Mouse (Mus musculus) embryonic stem cell, embryonic (primary cell): Measurements from ENCODE around the gene Grk3.

Experiments used
- CTCF ChIA-PET, 4 experiments: fragments of 300-600 bp in 2 of 4; fragments of 350-600 bp in 2 of 4; sonication (Branson Sonifier 250); formaldehyde crosslinking; loops; one replicate each; lab custom pipeline; 2022; ENCODE audit warnings: inconsistent platforms in 2 of 4; lab: Charles Lee
- POLR2A ChIA-PET, 4 experiments: fragments of 300-600 bp in 2 of 4; fragments of 350-600 bp in 2 of 4; sonication (Branson Sonifier 250); formaldehyde crosslinking; loops; one replicate each; lab custom pipeline; 2022; ENCODE audit warnings: antibody characterized with exemption in 4 of 4, inconsistent platforms in 1 of 4; lab: Charles Lee

Grk3 gene

DNA sequence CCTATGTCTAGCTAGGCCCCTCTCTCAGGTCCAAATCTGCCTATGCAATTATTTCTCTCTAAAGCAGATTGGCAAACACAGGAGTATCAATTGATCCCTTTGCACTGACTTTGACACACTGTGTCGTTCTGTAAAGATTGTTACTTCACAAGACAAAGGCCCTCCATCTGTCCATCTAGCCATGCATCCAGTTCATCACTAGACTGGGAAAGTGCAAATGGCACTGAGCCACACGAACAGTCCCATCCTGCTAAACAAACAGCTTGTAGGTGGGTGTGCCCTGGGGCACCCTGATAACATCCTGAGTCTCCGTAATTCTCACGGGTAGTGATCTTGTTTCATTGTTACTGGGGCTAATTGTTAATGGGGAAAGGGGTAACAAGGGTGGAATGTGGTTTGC is 52.1 kb downstream of the Grk3 start:
- CTCF ChIA-PET, result no interaction called here
- POLR2A ChIA-PET, result no interaction called here

DNA sequence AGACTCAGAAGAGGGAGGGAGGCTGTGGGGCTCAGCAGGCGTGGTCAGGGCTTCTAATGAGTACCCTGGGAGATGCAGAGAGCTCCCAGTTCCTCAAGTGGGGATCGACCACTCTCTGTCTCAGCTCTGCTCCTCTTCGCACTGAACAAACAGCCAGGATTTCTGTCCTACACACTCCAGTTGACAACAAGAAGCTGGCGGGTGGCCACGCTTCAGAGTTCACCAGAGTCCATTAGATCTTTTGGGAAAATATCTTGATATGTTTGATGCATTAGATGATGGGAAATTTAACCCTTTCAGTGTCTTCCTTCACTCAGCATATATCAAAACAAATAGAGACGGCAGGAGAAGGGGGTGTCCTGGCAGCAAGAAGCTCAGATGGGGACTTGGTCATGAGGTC is 53.4 kb downstream of the Grk3 start:
- ChIA-PET POLR2A (no interaction called here), CTCF (interaction anchor here in 1 of 4 experiments (0.5 to 2.3 kb wide), 3 partner anchors 9 to 117 kb away, joined by 3 to 9 read pairs (median 3); no protein-coding TSS in a partner anchor)

DNA sequence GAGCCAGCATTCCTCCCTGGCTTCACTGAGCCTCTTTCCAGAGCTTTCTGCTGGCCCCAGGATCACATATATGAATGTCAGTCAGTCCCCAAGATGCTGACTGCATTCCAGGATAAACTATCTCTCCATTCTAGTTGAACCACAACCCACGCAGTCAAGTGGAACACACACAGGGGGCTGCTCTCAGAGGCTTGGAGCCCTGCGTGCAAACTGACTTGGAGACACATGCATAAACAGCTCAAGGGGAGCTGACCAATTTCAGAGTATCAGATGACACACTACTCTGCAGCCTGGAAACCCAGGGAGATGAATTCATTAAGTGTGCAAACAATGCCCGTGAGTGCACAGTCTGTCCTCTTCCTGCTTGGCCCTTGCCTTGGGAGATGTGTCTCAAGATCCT is 54.7 kb downstream of the Grk3 start:
- ChIA-PET POLR2A (interaction anchor here in 1 of 4 experiments (0.6 kb wide), 1 partner anchor 517 kb away, joined by 4 read pairs; no protein-coding TSS in a partner anchor), CTCF (interaction anchor here in 1 of 4 experiments (2.3 kb wide), 1 partner anchor 118 kb away, joined by 9 read pairs; no protein-coding TSS in a partner anchor)

DNA sequence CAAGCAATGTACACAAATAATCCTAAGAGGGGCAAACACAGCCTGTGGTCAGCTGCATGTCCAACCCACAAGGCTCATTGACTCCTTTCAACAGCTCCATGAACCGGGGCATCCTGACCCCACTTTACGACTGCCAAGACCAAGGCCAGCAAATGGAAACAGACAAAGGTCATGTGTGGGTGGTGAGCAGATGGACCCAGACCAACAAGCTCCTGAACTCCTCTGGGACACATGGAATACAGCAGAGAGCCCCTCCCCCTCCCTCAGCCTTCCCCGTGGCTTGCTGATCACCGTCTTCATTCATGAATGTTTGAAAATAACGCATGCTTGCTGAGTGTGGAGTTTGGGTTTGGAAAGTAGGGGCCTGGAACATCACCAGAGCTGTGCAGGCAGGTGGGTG is 57.3 kb downstream of the Grk3 start:
- POLR2A ChIA-PET, result interaction anchor here in 1 of 4 experiments (0.9 kb wide), 1 partner anchor 15 kb away, joined by 3 read pairs; no protein-coding TSS in a partner anchor
- CTCF ChIA-PET, result no interaction called here

DNA sequence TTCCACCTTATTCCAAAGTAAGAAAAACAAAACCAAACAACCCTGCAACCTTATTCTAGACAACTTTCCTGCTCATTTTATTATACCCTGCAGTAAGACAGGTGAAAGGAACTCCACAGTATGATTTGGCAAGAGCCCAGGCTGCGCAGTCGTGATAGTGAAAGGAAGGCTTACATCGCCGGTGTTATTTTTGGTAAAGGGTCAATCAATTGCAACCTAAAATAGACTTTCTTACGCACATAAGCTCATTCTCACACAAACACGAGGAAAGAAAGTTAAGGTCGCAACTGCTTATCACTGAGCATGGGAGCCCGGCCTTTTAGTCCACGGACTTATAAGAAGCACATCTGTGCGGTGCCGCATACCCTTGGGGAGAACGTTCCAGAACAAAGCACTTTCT is 58.8 kb downstream of the Grk3 start:
- ChIA-PET POLR2A (no interaction called here), CTCF (no interaction called here)

DNA sequence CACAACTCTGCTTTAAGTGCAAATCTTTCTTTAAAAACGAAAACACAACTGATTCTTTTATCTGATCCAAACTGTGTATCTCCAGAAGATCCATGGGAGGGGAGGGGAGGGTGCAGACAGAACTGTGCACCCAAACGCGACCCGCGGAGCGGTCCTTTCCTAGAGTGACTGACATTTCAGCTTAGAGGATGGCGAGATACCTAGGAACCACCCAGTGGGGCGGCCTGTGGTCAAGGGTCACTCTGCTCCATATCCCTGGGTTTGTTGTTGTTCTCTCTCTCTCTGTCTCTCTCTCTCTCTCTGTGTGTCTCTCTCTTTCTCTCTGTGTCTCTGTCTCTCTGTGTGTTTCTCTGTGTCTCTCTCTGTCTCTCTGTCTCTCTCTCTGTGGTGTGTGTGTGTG is 59.2 kb downstream of the Grk3 start:
- POLR2A ChIA-PET, result no interaction called here
- CTCF ChIA-PET, result no interaction called here

DNA sequence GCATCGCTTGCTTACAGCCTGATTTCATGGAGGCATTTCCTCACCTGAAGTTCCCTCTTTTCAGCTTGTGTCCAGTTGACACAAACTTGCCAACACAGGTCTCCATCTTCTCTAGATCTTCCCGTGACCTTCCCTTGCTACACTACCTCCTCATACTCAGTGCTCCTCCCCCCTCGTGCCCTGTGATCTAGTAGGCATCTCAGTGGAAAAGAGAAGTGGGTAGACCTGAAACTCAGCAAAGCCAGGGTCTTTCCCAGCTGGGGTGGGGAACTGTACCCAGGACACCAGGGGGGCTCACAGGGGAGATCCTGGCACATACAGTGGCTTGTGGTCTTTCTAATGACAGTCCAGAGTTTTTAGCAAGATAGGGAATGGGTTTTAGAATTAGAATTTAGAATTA is 64.7 kb downstream of the Grk3 start:
- POLR2A ChIA-PET, result interaction anchor here in 1 of 4 experiments (0.6 kb wide), 1 partner anchor 172 kb away, joined by 3 read pairs; no protein-coding TSS in a partner anchor
- CTCF ChIA-PET, result interaction anchor here in 1 of 4 experiments (1.0 kb wide), 1 partner anchor 128 kb away, joined by 8 read pairs; no protein-coding TSS in a partner anchor

DNA sequence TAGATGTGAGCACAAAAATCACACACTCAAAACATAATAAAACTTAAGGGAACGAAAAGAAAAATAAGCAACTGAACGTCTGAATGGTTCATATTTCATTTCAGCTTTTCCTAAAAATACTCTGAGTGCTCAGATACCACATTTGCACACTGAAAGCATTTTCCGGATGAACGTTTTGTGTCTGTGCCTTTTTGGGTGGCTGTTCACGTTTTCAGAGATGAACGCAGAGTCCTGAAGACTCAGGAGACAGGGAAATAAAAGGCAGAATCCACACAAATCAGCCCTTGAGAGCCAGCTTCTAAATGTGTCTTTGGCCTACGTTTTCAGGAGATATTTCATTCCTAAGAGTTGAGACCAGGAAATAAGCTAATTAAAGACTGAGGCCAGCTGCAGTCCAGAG is 69.7 kb downstream of the Grk3 start:
- CTCF ChIA-PET, result no interaction called here
- POLR2A ChIA-PET, result no interaction called here

DNA sequence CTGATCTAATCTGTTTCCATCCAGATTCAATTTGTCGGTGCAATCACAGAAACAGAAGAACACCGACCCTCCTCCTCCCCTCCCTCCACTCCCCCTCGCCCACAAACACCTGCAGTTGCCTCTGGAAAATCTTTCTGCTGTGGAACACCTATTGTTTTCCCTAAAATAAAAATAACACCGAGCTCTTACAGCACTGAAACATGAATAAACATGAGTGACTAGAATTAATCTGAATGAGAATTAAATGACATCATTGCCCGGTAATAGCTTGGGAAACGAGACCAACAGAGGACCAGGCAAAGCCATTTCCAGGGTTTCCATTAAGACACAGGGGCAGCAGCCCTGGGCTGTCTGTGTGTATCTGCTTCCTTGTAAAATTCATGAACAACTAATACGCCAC is 73.3 kb downstream of the Grk3 start:
- ChIA-PET CTCF (interaction anchor here in 2 of 4 experiments (0.6 to 1.1 kb wide), 2 partner anchors 136 to 213 kb away, joined by 3 to 4 read pairs; no protein-coding TSS in a partner anchor), POLR2A (interaction anchor here in 2 of 4 experiments (0.6 to 0.7 kb wide), 2 partner anchors 48 to 256 kb away, joined by 6 to 7 read pairs; no protein-coding TSS in a partner anchor)

DNA sequence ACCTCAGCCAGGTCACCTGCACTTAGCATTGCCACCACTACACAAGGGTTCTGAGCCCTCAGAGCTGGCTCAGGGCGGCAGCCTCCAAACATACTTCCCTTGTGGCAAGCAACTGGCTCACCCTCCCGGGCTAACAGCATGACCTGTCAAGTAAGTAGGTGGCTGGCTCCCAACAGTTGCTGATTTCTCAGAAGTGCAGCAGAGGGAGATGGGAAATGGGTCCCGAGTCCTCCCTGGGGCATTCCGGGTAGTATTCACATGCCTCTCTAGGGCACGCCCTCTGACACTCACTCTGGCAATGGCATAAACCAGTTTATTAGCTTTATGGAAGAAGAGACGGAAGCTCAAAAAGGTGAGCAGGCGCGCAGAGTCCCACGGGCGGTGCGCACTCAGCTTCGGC is 74.6 kb downstream of the Grk3 start:
- POLR2A ChIA-PET, result no interaction called here
- CTCF ChIA-PET, result interaction anchor here in 3 of 4 experiments (0.6 to 1.1 kb wide), 5 partner anchors 90 to 609 kb away, joined by 3 to 5 read pairs (median 4); no protein-coding TSS in a partner anchor

DNA sequence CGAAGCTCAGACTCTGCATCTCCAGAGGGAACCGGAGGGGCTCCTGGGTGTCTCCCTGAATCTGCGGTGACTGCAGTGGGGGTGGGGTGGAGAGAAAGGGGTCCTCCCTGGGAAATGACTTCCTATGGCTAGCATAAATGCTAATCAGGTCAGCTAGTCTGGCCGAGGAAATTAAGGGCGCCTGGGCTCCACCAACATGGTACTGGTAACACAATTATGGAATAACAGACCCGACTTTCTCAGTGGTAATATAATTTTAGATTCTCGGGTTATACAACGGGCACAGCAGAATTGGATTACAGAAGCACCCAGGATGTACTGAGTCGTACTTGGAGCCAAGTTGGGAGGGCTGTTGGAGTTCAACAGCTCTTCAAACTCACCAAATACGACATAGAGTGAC is 79.0 kb downstream of the Grk3 start:
- ChIA-PET CTCF (interaction anchor here in 1 of 4 experiments (0.6 kb wide), 1 partner anchor 33 kb away, joined by 4 read pairs; no protein-coding TSS in a partner anchor), POLR2A (interaction anchor here in 1 of 4 experiments (1.0 kb wide), 1 partner anchor 9 kb away, joined by 3 read pairs; no protein-coding TSS in a partner anchor)

DNA sequence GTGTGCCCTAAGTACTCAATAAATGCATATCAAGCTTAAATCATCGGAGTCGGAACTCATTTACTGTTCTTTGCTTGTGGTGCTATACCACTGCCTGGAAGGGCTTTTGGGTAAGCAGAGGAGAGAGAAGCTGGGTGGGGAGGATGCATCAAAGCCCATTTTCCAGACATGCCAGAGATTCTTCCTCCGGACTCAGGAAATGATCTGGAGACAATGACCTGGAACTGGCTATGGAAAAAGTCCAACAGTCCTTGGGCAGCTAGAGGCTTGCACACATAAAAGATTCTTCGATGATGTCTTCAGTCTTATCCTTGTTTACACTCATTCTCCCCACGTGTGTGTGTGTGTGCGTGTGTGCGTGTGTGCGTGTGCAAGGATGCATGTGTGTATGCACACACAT is 80.2 kb downstream of the Grk3 start:
- ChIA-PET CTCF (interaction anchor here in 1 of 4 experiments (0.6 kb wide), 1 partner anchor 52 kb away, joined by 3 read pairs; no protein-coding TSS in a partner anchor), POLR2A (no interaction called here)

DNA sequence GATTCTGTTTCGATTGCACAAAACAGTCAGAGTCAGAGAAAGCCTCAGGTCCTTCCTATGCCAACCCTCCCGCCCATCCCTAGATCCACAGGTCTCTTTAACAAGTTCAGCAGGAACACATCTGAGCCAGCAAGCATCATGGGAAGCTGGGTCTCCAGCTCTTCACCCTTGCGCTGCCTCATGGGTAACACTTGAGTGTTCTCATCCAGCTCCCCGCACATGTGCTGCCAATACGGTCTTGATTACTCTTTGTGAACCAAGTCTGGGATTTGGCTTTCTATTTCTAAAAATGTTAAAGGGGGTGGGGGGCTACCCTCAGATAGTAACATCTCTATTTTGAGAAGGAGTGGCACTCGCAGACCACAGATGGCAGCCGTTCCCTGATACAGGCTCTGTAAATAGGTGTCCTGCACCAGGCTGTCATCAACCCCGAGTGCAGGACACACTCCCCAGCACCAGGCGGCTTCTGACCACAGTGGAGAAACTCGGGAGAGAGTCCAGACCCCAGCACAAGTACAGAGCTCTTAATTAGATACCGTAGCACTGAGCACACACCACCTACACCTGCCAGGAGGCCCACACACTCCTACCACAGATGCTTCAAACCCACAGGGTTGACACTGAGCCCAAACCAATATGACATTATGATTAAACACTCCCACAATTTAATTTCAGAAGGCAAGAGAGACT is 82.6 kb downstream of the Grk3 start:
- CTCF ChIA-PET, result no interaction called here
- POLR2A ChIA-PET, result no interaction called here

DNA sequence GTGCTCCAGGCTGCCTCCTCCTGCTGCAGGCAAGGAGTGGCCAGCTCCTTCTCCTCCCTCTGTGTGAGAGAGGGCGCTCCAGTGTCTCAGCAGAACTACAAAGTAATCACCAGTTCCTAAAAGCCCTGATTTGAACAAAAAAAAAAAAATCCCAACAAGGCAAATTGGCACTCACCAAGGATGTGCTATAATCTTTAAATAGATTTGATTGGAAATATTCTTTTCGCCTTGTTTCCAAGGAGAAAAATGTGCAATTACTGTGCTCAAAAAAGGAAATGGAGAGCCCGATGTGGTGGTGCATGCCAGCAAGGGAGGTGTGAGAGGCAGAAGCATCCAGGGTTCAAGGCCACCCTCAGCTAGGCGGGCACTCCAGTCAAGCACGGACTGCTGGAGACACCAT is 83.7 kb downstream of the Grk3 start:
- ChIA-PET CTCF (interaction anchor here in 1 of 4 experiments (0.5 to 0.7 kb wide), 2 partner anchors 61 to 240 kb away, joined by 3 to 4 read pairs; no protein-coding TSS in a partner anchor), POLR2A (interaction anchor here in 1 of 4 experiments (0.6 kb wide), 1 partner anchor 83 kb away, joined by 3 read pairs; no protein-coding TSS in a partner anchor)

DNA sequence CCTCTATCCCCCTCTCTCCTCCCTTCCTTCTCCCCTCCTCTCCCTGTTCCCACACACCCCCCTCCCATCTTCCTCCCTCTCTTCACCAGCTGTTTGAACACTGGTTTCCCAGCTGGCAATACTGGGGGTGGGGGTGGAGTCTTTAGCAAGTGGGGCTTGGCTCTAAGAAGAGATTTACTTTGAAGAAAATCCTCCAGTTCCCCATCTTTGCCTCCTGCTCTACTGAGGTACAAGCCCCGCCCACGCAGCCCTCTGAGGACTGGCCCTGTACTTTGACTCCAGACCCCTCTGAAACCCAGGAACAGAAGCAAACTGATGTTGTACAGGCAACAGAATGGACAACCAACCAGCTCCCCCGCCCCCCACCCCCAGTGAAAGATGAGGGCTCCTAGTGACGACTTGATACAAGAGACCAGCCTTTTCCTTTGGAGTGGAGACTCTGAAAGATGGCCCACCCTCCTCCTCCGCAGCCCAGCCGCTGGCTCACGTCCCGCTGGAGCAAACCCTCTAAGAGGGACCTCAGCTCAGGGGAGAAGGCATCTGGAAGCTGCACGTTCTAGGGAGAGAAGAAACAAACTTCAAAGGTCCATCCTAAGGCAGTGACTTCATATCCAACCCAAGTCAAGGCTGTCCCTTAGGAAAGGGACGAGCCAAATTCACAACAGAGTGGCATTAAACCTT is 87.2 kb downstream of the Grk3 start:
- ChIA-PET POLR2A (interaction anchor here in 1 of 4 experiments (0.7 to 1.0 kb wide), 2 partner anchors 9 to 925 kb away, joined by 3 to 6 read pairs; no protein-coding TSS in a partner anchor), CTCF (interaction anchor here in 2 of 4 experiments (0.6 to 1.1 kb wide), 3 partner anchors 9 to 395 kb away, joined by 3 to 6 read pairs (median 3); no protein-coding TSS in a partner anchor)

DNA sequence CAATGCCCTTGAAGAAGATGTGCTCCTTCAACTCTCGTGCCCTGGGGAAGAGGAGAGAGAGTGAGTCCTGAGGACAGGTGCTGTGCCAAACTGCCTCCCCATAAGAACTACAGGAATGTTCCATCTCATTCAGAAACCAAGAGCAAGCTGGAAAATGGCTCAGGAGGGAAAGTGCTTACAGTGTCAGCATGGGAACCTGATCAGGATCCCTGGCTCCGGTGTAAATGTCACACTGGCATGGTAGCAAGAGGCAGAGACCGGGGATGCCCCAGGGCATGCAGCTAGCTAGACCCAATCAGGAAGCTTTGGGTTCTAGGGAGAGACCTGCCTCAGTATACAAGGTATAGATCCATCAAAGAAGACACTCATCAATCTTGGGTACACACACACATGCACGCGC is 90.2 kb downstream of the Grk3 start:
- POLR2A ChIA-PET, result no interaction called here
- CTCF ChIA-PET, result no interaction called here

DNA sequence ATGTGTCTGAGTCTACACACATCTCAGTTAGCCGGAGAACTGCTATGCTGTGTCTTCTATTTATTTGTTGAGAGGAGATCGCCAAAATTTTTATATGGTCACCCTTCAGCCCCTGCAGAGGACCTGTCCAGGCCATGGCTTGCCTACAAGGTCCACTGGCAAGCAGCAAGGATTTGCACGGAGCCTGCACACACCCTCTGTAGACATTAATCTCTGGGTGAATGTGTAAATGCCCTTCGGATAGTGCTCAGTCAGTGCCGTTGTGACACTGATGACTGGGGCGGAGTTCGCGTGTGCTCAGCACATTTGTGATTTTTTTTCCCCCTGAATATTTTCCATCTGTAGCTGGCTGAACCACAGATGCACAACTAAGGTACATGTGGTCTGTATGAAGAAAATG is 90.8 kb downstream of the Grk3 start:
- POLR2A ChIA-PET, result no interaction called here
- CTCF ChIA-PET, result no interaction called here

DNA sequence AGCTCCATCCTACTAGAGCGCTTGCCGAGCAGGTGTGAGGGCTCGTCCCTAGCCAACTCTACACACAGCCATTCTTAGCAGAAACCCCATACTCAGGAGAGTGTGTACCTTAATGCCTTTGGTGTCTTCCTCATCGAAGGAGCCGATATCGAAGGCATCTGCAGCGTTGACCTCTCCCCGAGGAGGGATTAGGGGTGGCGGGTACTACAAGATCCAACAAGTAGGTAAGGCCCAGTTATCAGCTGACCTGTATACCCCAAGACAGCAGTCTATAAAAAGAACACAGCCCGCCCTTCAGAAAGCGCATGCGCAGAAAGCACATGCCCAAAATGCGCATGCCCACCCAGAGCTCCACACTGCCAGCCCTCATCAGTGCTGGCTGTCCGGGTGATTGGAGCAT is 91.8 kb downstream of the Grk3 start:
- CTCF ChIA-PET, result interaction anchor here in 1 of 4 experiments (0.6 kb wide), 1 partner anchor 836 kb away, joined by 3 read pairs; no protein-coding TSS in a partner anchor

DNA sequence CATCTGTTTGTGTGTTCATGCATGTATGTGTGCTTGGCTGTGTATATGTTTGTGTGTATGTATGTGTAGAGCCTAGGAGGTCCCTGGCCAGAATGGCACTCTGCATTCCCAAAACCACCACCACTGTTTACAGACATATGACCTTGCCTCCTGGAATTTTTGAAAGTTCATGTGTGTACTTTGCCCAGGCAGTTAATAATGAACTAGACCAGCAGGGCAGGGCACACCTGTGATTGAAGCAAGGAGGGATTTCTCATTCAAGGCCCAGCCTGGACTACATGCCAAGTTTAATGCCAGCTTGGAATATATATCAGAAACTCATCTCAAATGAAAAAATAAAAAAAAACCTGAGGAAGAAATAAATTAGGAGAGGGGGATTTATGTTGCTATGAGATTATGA is 93.7 kb downstream of the Grk3 start:
- ChIA-PET POLR2A (no interaction called here), CTCF (no interaction called here)

More for the DNA sequence above, 91.8 kb downstream of the Grk3 start:
- POLR2A ChIA-PET, result interaction anchor here in 1 of 4 experiments (0.7 kb wide), 1 partner anchor 35 kb away, joined by 3 read pairs; no protein-coding TSS in a partner anchor
